Mouse (Mus musculus) heart, postnatal 25 days (tissue): ENCODE data around the gene Gm9844. TPM values are rescaled to one million over a fixed set of nuclear protein-coding genes. Genes with fewer than 3 reads are reported as not detected.
A peak's percentile ranks its signal among the peaks of the same experiment; 100 is the strongest.
"Not testable (repeated sequence)": the region's sequence is repeated elsewhere in the genome, so short reads cannot be mapped to it uniquely, and the experiment has no call there.

Experiments
- DNase-seq: peaks from one replicate; pipeline ENCODE4 v3.0.0; 2022; ENCODE audit warnings: low spot score
- intact Hi-C: fragments of 180-260 bp; cut with DNase I; formaldehyde crosslinking; loops from one replicate; pipeline ENCODE4 v1.15.1; 2025
- total RNA-seq, 2 experiments: library from RNA; stranded (reverse); gene quantifications; 2 replicates each; pipeline ENCODE4 v1.2.3; 2021

Gene Gm9844
- total RNA-seq, 2 experiments from 2014 or later = not detected

DNA sequence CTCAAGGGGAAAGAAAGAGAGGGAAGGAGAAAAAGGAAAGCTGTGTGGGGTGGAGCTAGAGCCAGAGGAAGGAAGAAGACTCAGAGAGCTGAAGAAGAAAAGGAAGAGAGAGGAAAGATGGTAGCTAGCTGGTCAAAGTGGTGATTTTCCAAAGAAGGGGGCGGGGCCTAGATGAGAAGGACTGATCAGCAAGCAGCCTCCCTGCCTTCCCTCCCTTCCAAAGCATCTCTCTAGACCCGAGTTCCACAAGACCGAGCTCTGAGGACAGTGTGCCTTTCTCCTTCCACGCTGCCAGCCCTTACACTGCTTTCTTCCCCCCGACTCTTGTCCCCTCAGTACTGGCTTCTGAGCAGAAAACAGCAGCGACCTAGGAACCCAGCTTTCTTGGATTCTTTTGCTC is 2.1 kb downstream of the Gm9844 start:
- DNase-seq = no peak
- intact Hi-C loops = no loop called here

DNA sequence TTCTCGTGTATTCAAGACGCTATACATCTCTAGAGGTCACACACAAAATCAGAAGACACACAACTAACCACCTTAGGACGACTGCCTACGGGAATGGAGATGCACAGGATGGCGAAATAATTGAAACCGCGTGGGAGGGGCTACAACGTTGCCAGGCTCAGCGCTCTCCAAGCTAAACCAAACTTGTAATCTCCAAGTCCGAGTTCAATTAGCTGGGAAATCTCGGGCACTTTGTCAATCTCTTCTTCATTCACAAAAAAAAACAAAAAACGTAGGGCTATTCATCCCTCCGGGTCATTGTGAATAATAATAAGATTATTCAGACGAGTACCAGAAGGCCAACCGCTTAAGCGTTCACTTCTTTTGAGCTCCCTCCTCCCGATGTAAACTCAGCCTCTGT is 7.1 kb downstream of the Gm9844 start:
- DNase-seq = no peak
- intact Hi-C loops = no loop called here

DNA sequence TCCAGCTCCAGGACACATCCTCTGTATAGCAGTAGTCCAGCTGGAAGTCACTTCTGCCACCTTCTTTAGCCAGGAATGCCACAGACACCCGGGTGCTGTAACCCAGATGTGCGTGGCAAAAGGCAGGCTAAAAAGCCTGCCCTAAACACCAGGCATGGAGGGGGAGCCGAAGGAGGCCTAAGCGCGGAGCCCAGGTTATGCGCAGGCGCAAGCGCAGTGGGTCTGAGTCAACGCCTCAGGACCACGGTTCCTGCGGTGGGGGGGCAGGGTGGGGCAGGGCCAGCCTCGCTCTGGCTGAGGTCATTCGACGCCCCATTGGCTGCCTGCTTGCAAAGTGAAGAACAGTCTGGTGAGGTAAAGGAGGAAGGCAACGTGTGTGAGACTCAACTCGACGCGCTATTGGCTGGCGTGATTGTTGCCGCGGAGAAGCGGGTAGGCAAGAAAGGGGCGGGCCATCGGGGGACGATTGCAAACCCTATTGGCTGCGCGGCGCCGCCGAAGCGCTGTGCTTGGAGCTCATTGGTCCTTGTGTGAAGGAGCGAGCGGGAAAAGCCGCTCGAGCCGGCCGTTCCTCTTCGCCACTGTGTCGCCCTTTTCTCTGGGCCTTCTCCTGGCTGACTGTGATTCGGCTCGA is 7.6 kb downstream of the Gm9844 start, which contains the start of the genes Lypd4 and Dmrtc2:
Gene Lypd4 (minus strand): TSS at position 410 of the 634 bp plus-strand sequence.
Gene Dmrtc2 (plus strand): TSS at position 526 of the 634 bp plus-strand sequence.
- intact Hi-C loops = no loop called here
- no peak for DNase-seq

DNA sequence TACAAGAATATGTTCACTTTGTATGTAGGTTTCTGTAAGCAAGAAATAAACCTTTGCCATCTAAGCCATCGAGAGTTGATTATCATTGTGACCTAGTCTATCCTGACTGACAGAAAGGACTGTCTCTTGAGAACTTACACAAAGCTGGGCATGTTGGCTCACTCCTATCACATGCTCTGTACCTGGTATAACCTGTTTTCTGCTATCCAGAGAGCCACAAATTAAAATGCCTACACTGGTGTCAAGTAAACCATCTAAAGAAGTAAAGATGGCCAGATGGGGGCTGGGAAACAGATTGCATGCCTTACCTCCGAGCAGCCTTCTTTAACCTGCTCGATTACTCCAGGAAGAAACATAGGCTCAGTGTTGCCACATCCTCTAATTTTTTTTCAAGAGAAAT is 15.6 kb downstream of the Gm9844 start:
- no peak for DNase-seq
- intact Hi-C loops = no loop called here

DNA sequence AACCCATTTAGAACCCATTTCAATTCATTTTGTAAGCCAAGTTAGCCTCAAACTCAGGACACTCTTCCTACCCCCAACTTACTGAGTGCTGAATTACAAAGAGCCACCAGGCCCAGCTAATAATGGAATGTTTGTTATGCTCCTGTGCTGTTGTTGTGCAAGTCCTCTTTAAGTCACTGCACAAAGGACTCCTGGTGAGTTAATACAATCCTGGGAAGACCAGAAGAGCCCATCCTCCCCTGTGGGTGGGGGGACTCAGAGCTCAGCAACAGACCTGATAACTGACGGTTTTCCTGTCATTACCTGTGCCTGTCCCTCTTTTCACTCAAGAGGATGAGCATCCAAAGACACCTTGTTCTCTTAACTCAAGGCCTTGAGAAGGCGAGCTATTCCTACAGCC is 17.6 kb downstream of the Gm9844 start:
- no peak for DNase-seq
- intact Hi-C loops = loop anchor here (10.0 kb wide), 2 partner anchors 195 to 325 kb away; partner anchors contain the start of genes Grik5 and Zfp574

DNA sequence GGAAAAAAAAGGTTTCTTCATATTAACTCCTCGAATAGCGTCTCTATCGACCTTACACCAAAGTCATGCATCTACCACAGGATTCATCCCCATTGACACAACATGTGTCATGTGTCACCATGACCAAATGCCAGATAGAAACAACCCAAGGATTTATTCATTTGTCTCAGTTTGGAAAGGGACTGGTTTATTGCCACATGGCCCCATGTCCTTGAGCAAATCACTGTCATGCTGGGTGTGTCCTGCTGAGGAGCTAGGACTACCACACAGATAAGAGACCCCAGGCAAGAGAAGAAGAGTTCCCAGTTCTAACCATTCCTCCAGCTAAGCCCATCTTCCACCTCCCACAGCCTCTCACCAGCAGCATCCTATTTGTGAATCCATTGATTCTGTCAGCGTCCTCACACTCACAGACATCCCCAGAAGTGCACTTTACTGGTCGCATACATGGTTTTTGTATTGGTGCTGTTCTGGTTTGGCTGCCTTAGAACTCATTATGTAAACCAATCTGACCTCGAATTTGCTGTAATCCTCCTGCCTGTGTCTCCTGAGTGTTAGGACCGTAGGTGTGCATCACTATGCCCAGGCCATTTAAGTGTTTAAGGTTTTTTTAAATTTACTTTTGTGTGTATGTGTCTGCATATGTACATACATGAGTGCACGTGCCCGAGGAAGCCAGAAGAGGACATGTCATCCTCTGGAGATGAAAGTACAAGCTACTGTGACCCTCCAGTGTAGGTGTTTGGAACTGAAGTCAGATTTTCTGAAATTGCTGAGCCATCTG is 20.6 kb downstream of the Gm9844 start:
- intact Hi-C loops = loop anchor here (10.0 kb wide), 2 partner anchors 192 to 322 kb away; partner anchors contain the start of genes Grik5 and Zfp574
- DNase-seq = no peak

DNA sequence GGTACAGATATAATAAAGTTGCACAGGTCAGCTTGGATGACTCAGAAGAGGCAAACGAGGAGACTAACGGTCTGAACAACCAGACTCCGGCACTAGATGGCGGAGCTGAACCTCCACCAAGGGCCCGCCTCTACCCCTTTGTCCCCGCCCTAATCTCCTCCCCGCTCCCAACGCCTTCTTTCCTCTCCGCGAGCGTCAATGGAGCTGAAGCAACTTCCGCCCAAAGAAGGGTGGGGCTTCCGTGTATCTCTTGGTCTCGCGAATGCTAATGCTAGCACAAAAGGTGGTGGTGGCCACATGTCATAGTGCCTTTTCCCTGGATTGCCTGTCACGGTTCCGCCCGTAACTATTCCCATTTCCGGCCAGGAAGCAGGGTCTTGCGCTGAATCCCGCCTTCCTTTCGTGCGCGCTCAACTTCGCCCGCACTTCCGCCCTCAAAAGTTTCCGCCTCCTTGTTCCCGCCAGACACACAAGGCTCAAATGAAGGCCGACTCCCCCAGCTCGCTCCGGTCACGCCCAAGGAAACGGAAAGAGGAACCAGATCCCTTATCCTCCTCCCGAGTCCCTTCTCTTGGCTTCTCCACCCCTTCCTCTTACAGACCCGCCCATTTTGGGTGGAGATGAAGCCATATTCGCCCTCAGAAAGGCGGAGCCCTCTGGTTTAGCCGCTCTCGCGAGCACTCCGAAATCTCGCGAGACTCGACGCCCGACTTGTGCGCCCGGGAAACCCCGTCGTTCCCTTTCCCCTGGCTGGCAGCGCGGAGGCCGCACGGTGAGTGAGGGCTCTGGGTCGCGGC is 22.1 kb downstream of the Gm9844 start, which contains the start of gene Rps19:
Gene Rps19 (plus strand): TSS at position 476 of the 797 bp plus-strand sequence.
- peak; percentile 98 for DNase-seq
- intact Hi-C loops = loop anchor here (10.0 kb wide), 2 partner anchors 191 to 321 kb away; partner anchors contain the start of genes Grik5 and Zfp574

DNA sequence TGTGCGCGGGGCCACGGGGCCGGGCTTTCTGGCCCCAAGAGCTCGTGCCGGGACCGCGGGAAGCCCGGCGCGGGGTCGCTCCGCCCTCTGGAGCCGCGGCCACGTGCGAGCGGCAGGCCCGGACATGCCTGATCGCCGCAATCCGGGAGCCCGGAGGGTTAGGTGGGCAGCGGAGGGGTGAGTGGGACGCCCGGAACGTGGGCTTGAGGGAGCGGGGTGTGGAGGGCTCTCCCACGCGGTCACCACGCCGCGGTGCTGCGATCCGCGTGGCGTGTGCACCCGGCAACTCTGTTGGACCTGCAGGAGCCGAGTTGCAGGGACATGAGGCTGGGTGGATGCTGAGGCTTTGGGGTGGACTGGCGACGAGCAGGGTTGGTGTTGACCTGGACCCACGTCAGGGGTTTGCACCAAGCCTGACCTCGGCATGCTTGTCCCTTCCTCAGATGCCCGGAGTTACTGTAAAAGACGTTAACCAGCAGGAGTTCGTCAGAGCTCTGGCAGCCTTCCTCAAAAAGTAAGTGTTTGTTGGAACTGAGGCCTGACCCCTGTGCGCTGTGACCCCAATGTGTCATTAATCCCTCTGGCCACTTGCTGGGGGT is 22.8 kb downstream of the Gm9844 start:
- intact Hi-C loops = loop anchor here (1.0 to 10.0 kb wide), 3 partner anchors 20 to 320 kb away; partner anchors contain the start of genes Grik5 and Zfp574
- DNase-seq = no peak

DNA sequence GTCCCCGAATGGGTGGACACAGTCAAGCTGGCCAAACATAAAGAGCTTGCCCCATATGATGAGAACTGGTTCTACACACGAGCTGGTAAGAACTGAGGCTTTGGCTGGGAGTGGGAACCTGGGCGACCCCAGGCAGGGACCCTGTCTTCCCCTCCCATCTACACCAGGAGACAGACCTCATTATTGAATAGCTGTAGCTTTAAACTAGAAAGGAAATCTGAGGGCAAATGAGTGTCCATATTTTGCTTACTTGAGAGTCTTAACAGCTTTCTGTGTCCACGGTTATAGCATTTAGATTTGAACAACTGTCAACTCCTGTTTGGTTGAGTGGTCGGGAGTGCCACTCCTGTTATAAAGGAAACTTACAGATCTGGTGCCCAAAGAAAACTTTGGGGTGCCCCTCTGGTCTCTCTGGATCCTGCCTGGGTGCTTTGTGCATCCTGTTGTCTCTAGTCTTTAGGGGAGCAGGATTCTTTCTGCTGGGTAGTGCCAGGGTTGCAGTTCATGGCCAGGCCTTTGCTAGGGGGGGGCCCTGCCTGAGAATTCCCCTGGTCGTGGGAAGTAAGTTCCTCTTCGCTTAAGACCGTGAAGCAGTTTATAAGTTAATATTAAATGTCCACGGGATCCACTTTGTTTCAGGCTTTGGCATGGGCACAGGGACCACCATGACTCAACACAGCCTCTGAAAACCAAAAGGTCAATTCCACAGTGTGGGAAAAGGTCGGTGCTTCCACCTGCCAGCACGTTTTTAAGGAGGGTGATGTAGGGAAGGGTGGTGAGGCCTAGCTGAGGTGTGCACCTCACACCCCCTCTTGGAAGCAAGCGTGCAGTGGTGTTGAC is 23.7 kb downstream of the Gm9844 start:
- no peak for DNase-seq
- intact Hi-C loops = loop anchor here (1.0 to 10.0 kb wide), 3 partner anchors 19 to 319 kb away; partner anchors contain the start of genes Grik5 and Zfp574

DNA sequence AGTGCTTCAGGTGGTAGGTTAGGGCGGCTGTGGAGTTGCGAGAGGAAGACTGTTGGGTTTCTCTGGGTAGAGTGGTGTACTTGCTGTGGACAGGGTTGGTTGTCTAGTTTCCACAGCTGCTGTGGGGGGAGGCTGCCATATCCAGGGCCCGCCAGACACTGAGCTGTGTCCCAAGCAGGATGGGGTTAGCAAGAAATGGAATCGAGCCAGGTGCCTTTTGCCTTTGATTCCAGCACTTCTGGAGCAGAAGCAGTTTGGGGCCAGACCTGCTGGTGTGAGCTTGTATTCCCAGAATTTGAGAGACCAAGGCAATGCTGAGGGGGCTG is 24.3 kb downstream of the Gm9844 start:
- DNase-seq = no peak
- intact Hi-C loops = loop anchor here (10.0 kb wide), 2 partner anchors 189 to 319 kb away; partner anchors contain the start of genes Grik5 and Zfp574

DNA sequence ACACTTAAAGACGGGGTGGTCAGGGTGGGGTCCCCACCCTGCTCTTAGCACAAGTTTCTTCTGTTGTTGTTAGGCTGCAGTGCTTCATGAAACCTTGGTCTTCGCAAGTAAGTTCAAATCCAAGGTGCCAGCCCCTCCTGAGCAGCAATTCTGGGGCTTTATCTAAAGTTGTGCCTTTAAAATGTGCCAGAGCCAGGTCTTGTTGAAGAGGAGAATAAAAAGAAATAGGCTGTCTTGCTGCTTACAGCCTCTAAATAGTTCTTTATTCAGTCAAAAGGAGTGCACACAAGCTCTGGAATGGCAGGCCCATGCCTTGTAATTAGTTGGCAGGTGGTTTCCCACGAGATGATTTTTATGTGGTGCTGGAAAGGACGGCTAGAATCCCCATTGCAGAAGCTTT is 25.1 kb downstream of the Gm9844 start:
- intact Hi-C loops = loop anchor here (10.0 kb wide), 2 partner anchors 188 to 318 kb away; partner anchors contain the start of genes Grik5 and Zfp574
- no peak for DNase-seq

DNA sequence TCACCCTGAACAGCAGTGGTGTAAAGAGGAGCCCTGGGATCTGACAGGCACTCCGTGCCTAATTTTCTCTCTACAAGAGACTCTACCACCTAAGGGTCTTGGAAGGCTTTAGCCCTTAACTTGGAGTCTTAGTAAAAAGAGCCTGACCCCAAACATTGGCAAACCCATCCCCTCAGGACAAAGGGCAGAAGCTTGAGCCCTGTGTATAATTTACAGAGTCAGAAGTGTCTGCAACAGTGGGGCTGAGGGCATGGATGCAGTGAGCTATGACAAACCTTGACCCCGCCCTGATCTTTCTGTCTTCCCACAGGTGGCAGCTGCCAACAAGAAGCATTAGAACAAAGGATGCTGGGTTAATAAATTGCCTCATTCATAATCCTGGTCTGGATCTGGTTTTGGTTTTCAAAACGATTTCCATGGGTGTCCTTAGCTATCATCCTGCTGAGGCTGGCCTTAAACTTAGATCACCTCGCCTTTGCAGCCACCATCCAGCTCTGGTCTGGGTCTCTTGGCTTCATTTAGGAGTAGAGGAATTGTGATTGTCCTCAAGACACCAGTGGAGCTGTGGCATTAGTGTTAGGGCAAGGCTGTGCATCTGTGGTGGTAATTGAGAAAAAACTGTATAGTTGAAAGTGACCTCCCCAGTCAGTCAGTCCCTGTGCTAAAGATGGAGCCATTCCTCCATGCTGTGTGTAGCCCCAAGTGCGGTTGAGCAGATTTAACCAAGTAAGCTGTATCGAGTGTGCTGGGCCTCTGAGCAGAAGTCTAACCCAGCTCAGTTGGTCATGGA is 27.6 kb downstream of the Gm9844 start:
- intact Hi-C loops = loop anchor here (1.0 to 10.0 kb wide), 5 partner anchors 15 to 315 kb away; partner anchors contain the start of genes Grik5 and Zfp574
- DNase-seq = no peak

DNA sequence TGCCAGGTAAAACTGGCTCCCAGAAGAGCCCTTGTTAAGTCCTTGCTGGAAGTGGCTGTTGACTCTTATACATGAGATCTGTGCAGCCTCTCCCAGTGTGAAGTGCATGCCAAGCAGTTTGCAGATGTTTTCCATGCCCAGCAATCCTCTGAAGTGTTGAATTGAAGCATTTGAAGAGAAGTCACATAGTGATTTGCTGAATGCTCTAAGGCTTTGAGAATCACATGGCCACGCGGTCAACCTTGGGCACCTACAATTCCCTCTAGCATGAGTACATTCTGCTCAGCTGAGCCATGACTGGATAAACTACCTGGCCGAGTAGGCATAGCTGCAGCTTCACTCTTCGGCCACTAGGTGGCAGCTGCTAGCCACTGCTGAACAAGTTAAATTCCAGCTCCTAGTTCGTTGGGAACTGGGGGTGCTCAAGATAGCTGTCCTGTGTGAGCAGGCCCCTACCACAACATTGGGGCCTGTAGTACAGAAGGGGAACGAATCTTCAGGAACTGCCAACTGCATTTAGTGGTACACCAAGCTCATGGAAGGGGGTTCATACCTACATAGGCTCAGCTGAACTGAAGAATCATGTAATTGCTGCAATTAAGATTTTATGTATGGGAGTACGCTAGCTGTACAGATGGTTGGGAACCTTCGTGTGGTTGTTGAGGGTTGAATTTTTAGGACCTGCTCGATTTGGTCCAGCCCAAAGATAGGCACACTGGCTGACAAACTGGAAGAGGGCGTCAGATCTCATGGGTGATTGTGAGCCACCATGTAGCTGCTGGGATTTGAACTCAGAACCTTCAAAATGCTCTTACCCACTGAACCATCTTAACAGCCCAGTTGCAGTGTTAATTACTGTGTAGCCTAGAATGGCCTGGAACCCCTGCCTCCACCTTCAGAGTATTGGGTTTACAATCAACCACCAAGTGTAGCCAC is 28.5 kb downstream of the Gm9844 start:
- intact Hi-C loops = loop anchor here (1.0 to 2.0 kb wide), 3 partner anchors 14 to 76 kb away; no protein-coding TSS in a partner anchor
- no peak for DNase-seq

DNA sequence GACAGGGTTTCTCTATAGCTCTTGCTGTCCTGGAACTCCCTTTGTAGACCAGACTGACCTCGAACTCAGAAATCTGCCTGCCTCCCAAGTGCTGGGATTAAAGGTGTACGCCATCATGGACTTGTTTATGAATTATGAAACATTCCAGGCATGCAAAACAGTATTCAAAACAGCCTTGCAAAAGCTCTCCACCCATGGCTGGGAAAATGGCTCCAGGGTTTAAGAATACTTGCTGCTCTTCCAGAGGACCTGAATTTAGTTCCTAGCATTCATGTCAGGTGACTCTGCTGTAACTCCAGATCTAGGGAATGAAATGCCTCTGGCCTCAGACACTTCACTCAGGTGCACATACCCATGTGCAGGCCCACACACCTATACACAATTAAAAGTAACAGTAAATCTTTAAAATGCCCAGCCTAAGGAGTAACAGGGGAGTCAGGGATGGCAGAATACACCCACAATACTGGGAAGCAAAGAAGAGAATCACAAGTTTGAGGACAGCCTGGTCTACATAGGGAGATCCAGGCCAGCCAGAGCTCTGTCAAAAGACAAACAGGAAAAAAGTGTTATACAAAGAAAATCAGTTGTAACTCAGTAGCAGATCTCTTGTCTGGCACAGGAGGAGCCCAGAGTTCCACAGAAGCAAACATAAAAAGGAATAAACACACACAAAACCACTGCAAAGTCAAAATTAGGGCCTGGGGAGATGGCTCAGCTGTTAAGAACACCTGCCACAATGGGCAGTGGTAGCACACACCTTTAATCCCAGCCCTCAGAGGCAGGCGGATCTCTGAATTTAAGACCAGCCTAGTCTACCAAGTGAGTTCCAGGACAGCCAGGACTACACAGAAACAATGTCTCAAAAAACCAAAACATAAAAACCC is 29.5 kb downstream of the Gm9844 start:
- intact Hi-C loops = loop anchor here (2.0 kb wide), 2 partner anchors 13 to 75 kb away; no protein-coding TSS in a partner anchor
- DNase-seq = no peak

DNA sequence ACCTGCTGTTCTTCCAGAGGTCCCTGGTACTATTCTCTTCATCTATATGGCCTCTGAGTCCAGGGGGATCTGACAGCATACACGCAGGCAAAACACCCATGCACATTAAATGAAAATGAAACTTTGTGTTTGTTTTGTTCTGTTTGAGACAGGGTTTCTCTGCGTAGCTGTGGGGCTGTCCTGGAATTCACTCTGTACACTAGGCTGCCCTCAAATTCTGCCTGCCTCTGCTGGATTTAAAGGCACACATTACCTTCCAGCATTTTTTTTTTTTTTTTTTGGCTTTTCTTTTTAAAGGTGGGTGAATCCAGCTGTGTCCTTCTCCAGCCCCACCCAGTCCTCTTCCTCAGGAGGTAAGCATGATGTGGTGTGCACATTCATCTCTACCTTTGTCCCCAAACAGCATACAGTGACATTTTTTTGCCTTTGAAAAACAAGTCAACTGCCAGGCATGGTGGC is 30.1 kb downstream of the Gm9844 start:
- no peak for DNase-seq
- intact Hi-C loops = no loop called here

DNA sequence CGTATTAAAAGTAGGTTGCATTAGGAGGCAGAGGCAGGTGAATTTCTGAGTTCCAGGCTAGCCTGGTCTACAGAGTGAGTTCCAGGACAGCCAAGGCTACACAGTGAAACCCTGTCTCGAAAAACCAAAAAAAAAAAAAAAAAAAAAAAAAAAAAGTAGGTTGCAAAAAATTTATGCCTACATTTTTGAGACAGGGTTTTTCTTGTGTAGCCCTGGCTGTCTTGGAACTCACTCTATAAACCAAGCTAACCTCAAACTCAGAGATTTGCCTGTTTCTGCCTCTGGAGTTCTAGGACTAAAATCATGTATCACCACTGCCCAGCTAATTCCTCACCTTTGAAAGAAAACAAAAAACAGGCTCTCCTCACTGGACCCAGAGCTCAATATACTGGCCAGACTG is 33.7 kb downstream of the Gm9844 start:
- intact Hi-C loops, DNase-seq: not testable (repeated sequence)
